Mouse (Mus musculus): Measurements from ENCODE around the gene Polr2e. TPM values are rescaled to one million over a fixed set of nuclear protein-coding genes. Genes with fewer than 3 reads are reported as not detected.

Polr2e gene
- total RNA-seq, 2 experiments from 2014 or later, result 66.6 to 70.7 TPM

- DNase-seq, result no peak
Observed at GRCm38 (mm10) chr10:79987771-79988505, 51.7 kb downstream of the Polr2e start.

GRCm38 (mm10) chr10:79986963-79987362 lies 52.6 kb downstream of the Polr2e start:
- peak; percentile 95 for DNase-seq

GRCm38 (mm10) chr10:79986232-79986878 lies 53.2 kb downstream of the Polr2e start:
- DNase-seq, result peak; percentile 58

Other genes with a start within 250 kb of the Polr2e start
- gene Prss57, start 248.8 kb downstream of the Polr2e start, total RNA-seq (2021), result not detected
- 10 to 100 TPM; 78.5 to 88.6 TPM for gene Palm, start 246.2 kb downstream of the Polr2e start, total RNA-seq (2021)
- under 1 TPM; 0.14 to 0.45 TPM for gene Misp, start 218.8 kb downstream of the Polr2e start, total RNA-seq (2021)
- gene Ptbp1, start 185.4 kb downstream of the Polr2e start, total RNA-seq (2021), result 100 to 1,000 TPM; 167 to 182 TPM
- gene Prtn3, start 165.3 kb downstream of the Polr2e start, total RNA-seq (2021), result not detected
- 1 to 10 TPM; 2.5 to 2.9 TPM for gene Plppr3, start 165.2 kb downstream of the Polr2e start, total RNA-seq (2021)
- gene Elane, start 153.5 kb downstream of the Polr2e start, total RNA-seq (2021), result not detected
- under 1 TPM in 1 of 2 experiments, not detected in 1; 0.38 TPM for gene Cfd, start 148.9 kb downstream of the Polr2e start, total RNA-seq (2021)
- gene Med16, start 130.9 kb downstream of the Polr2e start, total RNA-seq (2021), result 10 to 100 TPM; 67.1 to 68.2 TPM
- gene Gm26602, start 128.9 kb downstream of the Polr2e start, total RNA-seq (2021), result not detected
- under 1 TPM; 0.25 to 0.33 TPM for gene Kiss1r, start 122.8 kb downstream of the Polr2e start, total RNA-seq (2021)
- gene R3hdm4, start 118.6 kb downstream of the Polr2e start, total RNA-seq (2021), result 100 to 1,000 TPM in 1 of 2 experiments, 10 to 100 TPM in 1; 91.0 to 100 TPM
- gene Arid3a, start 112.8 kb downstream of the Polr2e start, total RNA-seq (2021), result 1 to 10 TPM; 4.2 to 4.3 TPM
- 10 to 100 TPM; 25.5 to 28.5 TPM for gene Wdr18, start 79.6 kb downstream of the Polr2e start, total RNA-seq (2021)
- under 1 TPM in 1 of 2 experiments, not detected in 1; 0.21 TPM for gene Grin3b, start 69.1 kb downstream of the Polr2e start, total RNA-seq (2021)
- 100 to 1,000 TPM; 117 to 120 TPM for gene Tmem259, start 55.5 kb downstream of the Polr2e start, total RNA-seq (2021)
- 100 to 1,000 TPM; 109 to 113 TPM for gene Cnn2, start 51.2 kb downstream of the Polr2e start, total RNA-seq (2021)
- 1 to 10 TPM; 6.9 to 8.1 TPM for gene Abca7, start 43.3 kb downstream of the Polr2e start, total RNA-seq (2021)
- gene Arhgap45, start 23.1 kb downstream of the Polr2e start, total RNA-seq (2021), result 1 to 10 TPM; 4.0 to 4.1 TPM
- gene Gpx4, start 7.4 kb upstream of the Polr2e start, total RNA-seq (2021), result 100 to 1,000 TPM; 450 to 489 TPM
- 10 to 100 TPM; 19.0 to 19.4 TPM for gene Sbno2, start 65.8 kb upstream of the Polr2e start, total RNA-seq (2021)
- gene Stk11, start 76.0 kb upstream of the Polr2e start, total RNA-seq (2021), result 10 to 100 TPM; 98.7 to 99.9 TPM
- gene Atp5d, start 98.8 kb upstream of the Polr2e start, total RNA-seq (2021), result 1,000 to 10,000 TPM in 1 of 2 experiments, 100 to 1,000 TPM in 1; 966 to 1,003 TPM
- 1 to 10 TPM; 3.7 to 5.1 TPM for gene Cbarp, start 101.0 kb upstream of the Polr2e start, total RNA-seq (2021)
- gene Midn, start 108.5 kb upstream of the Polr2e start, total RNA-seq (2021), result 100 to 1,000 TPM; 145 to 163 TPM
- gene Cirbp, start 126.2 kb upstream of the Polr2e start, total RNA-seq (2021), result 100 to 1,000 TPM; 163 to 193 TPM
- 1 to 10 TPM; 1.9 to 4.9 TPM for gene 1600002K03Rik, start 133.1 kb upstream of the Polr2e start, total RNA-seq (2021)
- gene Efna2, start 139.7 kb upstream of the Polr2e start, total RNA-seq (2021), result 1 to 10 TPM; 2.8 to 2.9 TPM
- gene Mum1, start 186.6 kb upstream of the Polr2e start, total RNA-seq (2021), result 10 to 100 TPM; 22.8 to 26.7 TPM
- gene Ndufs7, start 209.3 kb upstream of the Polr2e start, total RNA-seq (2021), result 100 to 1,000 TPM; 480 to 520 TPM
- 10 to 100 TPM; 18.5 to 23.4 TPM for gene Gamt, start 221.2 kb upstream of the Polr2e start, total RNA-seq (2021)
- 100 to 1,000 TPM; 131 to 140 TPM for gene Dazap1, start 221.7 kb upstream of the Polr2e start, total RNA-seq (2021)